ENCODE assay signal across 7 mouse cellular contexts in genomic region chr6:108782526-108783183, GRCm38 (mm10). TPM values are rescaled to one million over a fixed set of nuclear protein-coding genes. Genes with fewer than 3 reads are reported as not detected.
A peak's percentile ranks its signal among the peaks of the same experiment; 100 is the strongest.
DNase-seq lines count a peak whose midpoint lies in the region; ATAC-seq and TF ChIP-seq lines count a peak whose summit lies in the region.

Gene Arl8b, plus strand, starts transcription at chr6:108783099.

- peak; percentile 90 for TF ChIP-seq CTCF in kidney, adult 2 months (conservative IDR thresholded peaks at IDR 0.05; ENCODE audit: insufficient read depth, insufficient read length, low read depth, low read length)
- TF ChIP-seq CTCF in spleen, adult 2 months (IDR thresholded peaks at IDR 0.05; ENCODE audit: extremely low read depth, insufficient read depth, insufficient read length, insufficient replicate concordance) = peak; percentile 92

- peaks cover 16% of the 10 kb centered on the region for H3K4me1 ChIP-seq in embryonic facial prominence, embryonic 12.5 days
- H3K4me1 ChIP-seq in kidney, adult 2 months (ENCODE audit: control insufficient read depth, insufficient read depth, low read length) = peaks cover 13% of the 10 kb centered on the region
- H3K4me1 ChIP-seq in limb, embryonic 12.5 days (replicated peaks) = peaks cover 13% of the 10 kb centered on the region
- peaks cover 25% of the 10 kb centered on the region for H3K4me1 ChIP-seq in midbrain, embryonic 15.5 days
- H3K4me1 ChIP-seq in spleen, adult 2 months (ENCODE audit: control insufficient read depth, insufficient read depth, insufficient read length) = peaks cover 13% of the 10 kb centered on the region

- peak within 1 kb of the TSS; percentile 98 for H3K9ac ChIP-seq in embryonic facial prominence, embryonic 12.5 days
- H3K9ac ChIP-seq in limb, embryonic 12.5 days (replicated peaks) = peak within 1 kb of the TSS; percentile 96
- H3K9ac ChIP-seq in midbrain, embryonic 15.5 days = peak within 1 kb of the TSS; percentile 99

- H3K4me3 ChIP-seq in embryonic facial prominence, embryonic 12.5 days = peak within 1 kb of the TSS; percentile 100
- H3K4me3 ChIP-seq in kidney, adult 2 months (ENCODE audit: insufficient read depth, low read depth, low read length) = peak within 1 kb of the TSS; percentile 88
- peak within 1 kb of the TSS; percentile 99 for H3K4me3 ChIP-seq in limb, embryonic 12.5 days (replicated peaks)
- peak within 1 kb of the TSS; percentile 95 for H3K4me3 ChIP-seq in midbrain, embryonic 15.5 days
- peak within 1 kb of the TSS; percentile 73 for H3K4me3 ChIP-seq in spleen, adult 2 months (ENCODE audit: extremely low read depth, insufficient read depth, insufficient read length)

- 11% methylated on average over 34 of the region's 36 CpGs for WGBS in embryonic facial prominence, embryonic 12.5 days
- WGBS in kidney, adult 2 months = 10% methylated on average over 36 of the region's 36 CpGs
- 11% methylated on average over 34 of the region's 36 CpGs for WGBS in limb, embryonic 12.5 days
- WGBS in midbrain, embryonic 15.5 days = 10% methylated on average over 36 of the region's 36 CpGs
- WGBS in spleen, adult 2 months = 11% methylated on average over 36 of the region's 36 CpGs

- H3K36me3 ChIP-seq in embryonic facial prominence, embryonic 12.5 days = no peaks in the 10 kb centered on the region
- no peaks in the 10 kb centered on the region for H3K36me3 ChIP-seq in kidney, adult 2 months (ENCODE audit: control insufficient read depth, insufficient read depth, low read length)
- no peaks in the 10 kb centered on the region for H3K36me3 ChIP-seq in limb, embryonic 12.5 days
- H3K36me3 ChIP-seq in midbrain, embryonic 15.5 days (replicated peaks) = no peaks in the 10 kb centered on the region
- H3K36me3 ChIP-seq in spleen, adult 2 months (ENCODE audit: control insufficient read depth, insufficient read depth, low read length) = no peaks in the 10 kb centered on the region

- peak within 1 kb of the TSS; percentile 76 for H3K4me2 ChIP-seq in embryonic facial prominence, embryonic 12.5 days (replicated peaks)
- H3K4me2 ChIP-seq in limb, embryonic 12.5 days = peak within 1 kb of the TSS; percentile 88
- peak within 1 kb of the TSS; percentile 78 for H3K4me2 ChIP-seq in midbrain, embryonic 15.5 days

- DNase-seq in adrenal gland, postnatal 25 days = peak; percentile 99
- peak; percentile 96 to 99 for DNase-seq in heart, adult 18-20 months
- peak; percentile 97 for DNase-seq in kidney, adult 2 months
- DNase-seq in spleen, adult 2 months (ENCODE audit: low read depth in 1 of 2, low spot score in 2 of 2) = peak; percentile 88 to 95

- H3K27me3 ChIP-seq in embryonic facial prominence, embryonic 12.5 days = no peaks in the 10 kb centered on the region
- H3K27me3 ChIP-seq in kidney, adult 2 months (replicated peaks; ENCODE audit: control insufficient read depth, insufficient read depth, low read length) = no peaks in the 10 kb centered on the region
- H3K27me3 ChIP-seq in limb, embryonic 12.5 days = no peaks in the 10 kb centered on the region
- no peaks in the 10 kb centered on the region for H3K27me3 ChIP-seq in midbrain, embryonic 15.5 days (replicated peaks)
- no peaks in the 10 kb centered on the region for H3K27me3 ChIP-seq in spleen, adult 2 months (ENCODE audit: control insufficient read depth, insufficient read depth, low read length)

- H3K27ac ChIP-seq in embryonic facial prominence, embryonic 12.5 days = peak within 1 kb of the TSS; percentile 73
- H3K27ac ChIP-seq in kidney, adult 2 months (ENCODE audit: insufficient read depth, low read depth, low read length) = peak within 1 kb of the TSS; percentile 72
- peak within 1 kb of the TSS; percentile 67; the same call in 1 of the 2 replicates for H3K27ac ChIP-seq in limb, embryonic 12.5 days
- peak within 1 kb of the TSS; percentile 86 for H3K27ac ChIP-seq in midbrain, embryonic 15.5 days
- H3K27ac ChIP-seq in spleen, adult 2 months (ENCODE audit: insufficient read depth, low read length) = peak within 1 kb of the TSS; percentile 79

- H3K9me3 ChIP-seq in embryonic facial prominence, embryonic 12.5 days = no peaks in the 10 kb centered on the region
- no peaks in the 10 kb centered on the region for H3K9me3 ChIP-seq in limb, embryonic 12.5 days
- H3K9me3 ChIP-seq in midbrain, embryonic 15.5 days = no peaks in the 10 kb centered on the region

- ATAC-seq in embryonic facial prominence, embryonic 12.5 days (ENCODE audit: insufficient number of reproducible peaks, insufficient read depth, low FRiP score, low TSS enrichment) = peak; percentile 97
- peak; percentile 92 for ATAC-seq in limb, embryonic 12.5 days (ENCODE audit: insufficient number of reproducible peaks, insufficient read depth, low FRiP score, low TSS enrichment, low read depth)
- peak; percentile 96 for ATAC-seq in midbrain, embryonic 15.5 days (replicated peaks)

- TF ChIP-seq POLR2A in kidney, adult 2 months (IDR thresholded peaks at IDR 0.05; ENCODE audit: low read depth, low read length) = peak; percentile 79
- TF ChIP-seq POLR2A in spleen, adult 2 months (IDR thresholded peaks at IDR 0.05; ENCODE audit: low read depth, low read length) = peak; percentile 78

RNA-seq across cellular contexts. Expression of gene Arl8b, which starts in this region (rescaled TPM):
- 103 and 117 TPM in 2 replicates for total RNA-seq in adrenal gland, postnatal 25 days (2021)
- polyA plus RNA-seq in embryonic facial prominence, embryonic 12.5 days (2016; fragmentation: Nextera tagmentation; extraction: Ambion mirVana) = 60.9 and 69.5 TPM in 2 replicates
- 100 to 1,000 TPM in 1 of 2 experiments, 10 to 100 TPM in 1; 97.1 to 101 TPM for total RNA-seq in heart, adult 18-20 months (2021)
- polyA plus RNA-seq in kidney, adult 2 months (2012; rRNA removed) = 17.6 and 21.9 TPM in 2 replicates
- polyA plus RNA-seq in limb, embryonic 12.5 days (2016; fragmentation: Nextera tagmentation; extraction: Ambion mirVana) = 54.1 and 60.1 TPM in 2 replicates
- polyA plus RNA-seq in midbrain, embryonic 15.5 days (2015; fragmentation: Nextera tagmentation; extraction: Ambion mirVana) = 90.5 and 91.0 TPM in 2 replicates
- 7.0 and 9.2 TPM in 2 replicates for polyA plus RNA-seq in spleen, adult 2 months (2012; rRNA removed)

Comparison
In these comparisons a context has a peak if more than half of its experiments do, and no peak if none do; other contexts are left out.
1. Peak in every context shown above with its lines: DNase-seq, ATAC-seq, H3K4me3 ChIP-seq and H3K27ac ChIP-seq.